Mouse (Mus musculus): Measurements from ENCODE around the gene Gm16223. TPM values are rescaled to one million over a fixed set of nuclear protein-coding genes. Genes with fewer than 3 reads are reported as not detected.

The Gm16223 gene
- total RNA-seq, 2 experiments from 2014 or later: not detected

GRCm38 (mm10) chr5:42250376-42250775 lies 182.6 kb downstream of the Gm16223 start:
- Histone ChIP-seq H3K4me3 (no peak overlapping the region), H3K27ac (no peak overlapping the region)
- TF ChIP-seq CTCF (IDR thresholded peaks at IDR 0.05): no peak
- intact Hi-C loops (cut with DNase I): no loop called here
- DNase-seq: no peak

Other genes with a start within 250 kb of the Gm16223 start
- gene Bod1l, start 223.6 kb upstream of the Gm16223 start, total RNA-seq (2021): 10 to 100 TPM; 16.7 to 17.0 TPM